Mouse (Mus musculus) telencephalon, adult 2 months (tissue): ENCODE data around the gene Dvl2.
"Not testable (repeated sequence)": the region's sequence is repeated elsewhere in the genome, so short reads cannot be mapped to it uniquely, and the experiment has no call there.

ENCODE experiments used
- DNase-seq: peaks from one replicate; pipeline ENCODE4 v3.0.0-alpha.2; 2011; ENCODE audit warnings: low read depth, low spot score

Gene Dvl2

GRCm38 (mm10) chr11:70010033-70010432 lies 9.6 kb downstream of the Dvl2 start:
- DNase-seq, result no peak

DNA sequence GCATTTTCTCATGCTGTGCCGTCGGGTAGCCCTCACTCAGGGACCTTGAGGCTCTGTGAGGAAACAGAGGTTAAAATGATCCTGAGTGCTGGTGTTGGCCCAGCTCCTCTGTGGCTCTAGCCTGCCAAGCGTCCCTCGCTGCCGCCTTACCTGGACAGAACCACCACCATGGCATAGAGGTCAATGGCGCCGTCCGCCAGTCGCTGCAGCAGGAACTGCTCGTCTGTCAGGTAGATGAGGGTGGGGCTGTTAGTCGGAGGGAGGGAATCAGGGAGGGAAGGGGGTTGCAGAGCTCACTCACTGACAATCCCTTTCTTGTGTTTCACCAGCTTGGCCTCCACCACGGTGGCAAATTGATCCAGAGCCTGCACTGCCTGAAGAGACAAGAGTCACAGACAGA lies 10.2 kb downstream of the Dvl2 start:
- no peak for DNase-seq

DNA sequence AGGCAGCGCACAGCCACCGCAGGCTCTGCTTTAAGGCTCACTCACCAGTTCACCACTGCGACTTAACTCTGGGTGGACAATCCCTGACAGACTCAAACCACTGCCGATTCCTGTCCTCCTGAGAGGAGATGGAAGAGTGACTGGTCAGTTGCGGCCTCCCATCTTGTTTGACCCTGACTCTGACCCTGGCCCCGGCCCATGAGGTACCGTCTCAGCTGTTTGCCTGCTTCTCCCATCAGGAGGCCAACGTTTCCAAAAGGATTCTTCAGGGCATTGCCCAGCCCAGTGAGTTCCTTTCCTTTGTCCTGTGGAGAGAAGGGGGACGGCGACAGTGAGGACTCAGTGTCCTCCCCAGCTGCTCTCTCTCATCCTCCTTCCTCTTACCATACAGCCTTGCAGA lies 10.6 kb downstream of the Dvl2 start:
- DNase-seq, result no peak

GRCm38 (mm10) chr11:70012931-70013330 lies 12.5 kb downstream of the Dvl2 start:
- DNase-seq, result no peak

- no peak for DNase-seq
These were observed 13.0 kb downstream of the Dvl2 start for GRCm38 (mm10) chr11:70013408-70013807.

- no peak for DNase-seq
These were observed 13.7 kb downstream of the Dvl2 start for GRCm38 (mm10) chr11:70014051-70014450.

- DNase-seq, result peak; percentile 79
These were observed 14.6 kb downstream of the Dvl2 start, which contains the start of gene Acadvl for GRCm38 (mm10) chr11:70014880-70015558. TSS of gene Acadvl (minus strand) at chr11:70015411.

DNA sequence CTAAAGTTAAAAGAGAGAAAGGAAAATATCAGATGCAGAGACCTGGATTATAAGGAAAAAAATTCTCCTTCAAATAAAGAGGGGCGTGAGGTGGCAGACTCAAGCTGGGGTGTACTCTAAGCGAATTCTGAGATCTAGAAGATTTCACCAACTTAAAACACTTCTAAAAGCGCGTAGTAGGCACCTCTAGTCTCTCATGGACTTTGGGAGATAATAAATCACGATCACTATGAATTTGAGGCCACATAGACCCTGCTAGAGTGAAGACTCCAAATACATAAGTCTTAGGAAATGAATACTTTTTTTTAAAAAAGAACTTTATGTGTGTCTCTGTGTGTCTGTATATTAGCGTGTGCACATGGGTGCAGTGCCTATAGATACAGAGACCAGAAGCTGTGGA lies 15.3 kb downstream of the Dvl2 start:
- DNase-seq, result no peak

DNA sequence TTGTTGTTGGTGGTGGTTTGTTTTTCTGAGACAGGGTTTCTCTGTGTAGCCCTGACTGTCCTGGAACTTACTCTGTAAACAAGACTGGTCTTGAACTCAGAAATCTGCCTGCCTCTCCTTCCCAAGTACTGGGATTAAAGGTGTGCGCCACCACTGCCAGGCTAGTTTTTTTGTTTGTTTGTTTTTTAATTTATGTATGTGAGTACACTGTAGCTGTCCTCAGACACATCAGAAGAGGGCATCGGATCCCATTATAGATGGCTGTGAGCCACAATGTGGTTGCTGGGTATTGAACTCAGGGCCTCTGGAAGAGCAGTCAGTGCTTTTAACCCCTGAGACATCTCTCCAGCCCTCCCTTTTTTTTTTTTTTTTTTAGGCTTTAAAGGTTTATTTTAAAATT lies 15.8 kb downstream of the Dvl2 start:
- not testable (repeated sequence) for DNase-seq

GRCm38 (mm10) chr11:70016669-70017068 lies 16.3 kb downstream of the Dvl2 start, which contains the start of gene Dlg4:
TSS of gene Dlg4 (plus strand) at chr11:70016942.
- no peak for DNase-seq

- DNase-seq, result no peak
These were observed 16.9 kb downstream of the Dvl2 start for GRCm38 (mm10) chr11:70017199-70017767.

DNA sequence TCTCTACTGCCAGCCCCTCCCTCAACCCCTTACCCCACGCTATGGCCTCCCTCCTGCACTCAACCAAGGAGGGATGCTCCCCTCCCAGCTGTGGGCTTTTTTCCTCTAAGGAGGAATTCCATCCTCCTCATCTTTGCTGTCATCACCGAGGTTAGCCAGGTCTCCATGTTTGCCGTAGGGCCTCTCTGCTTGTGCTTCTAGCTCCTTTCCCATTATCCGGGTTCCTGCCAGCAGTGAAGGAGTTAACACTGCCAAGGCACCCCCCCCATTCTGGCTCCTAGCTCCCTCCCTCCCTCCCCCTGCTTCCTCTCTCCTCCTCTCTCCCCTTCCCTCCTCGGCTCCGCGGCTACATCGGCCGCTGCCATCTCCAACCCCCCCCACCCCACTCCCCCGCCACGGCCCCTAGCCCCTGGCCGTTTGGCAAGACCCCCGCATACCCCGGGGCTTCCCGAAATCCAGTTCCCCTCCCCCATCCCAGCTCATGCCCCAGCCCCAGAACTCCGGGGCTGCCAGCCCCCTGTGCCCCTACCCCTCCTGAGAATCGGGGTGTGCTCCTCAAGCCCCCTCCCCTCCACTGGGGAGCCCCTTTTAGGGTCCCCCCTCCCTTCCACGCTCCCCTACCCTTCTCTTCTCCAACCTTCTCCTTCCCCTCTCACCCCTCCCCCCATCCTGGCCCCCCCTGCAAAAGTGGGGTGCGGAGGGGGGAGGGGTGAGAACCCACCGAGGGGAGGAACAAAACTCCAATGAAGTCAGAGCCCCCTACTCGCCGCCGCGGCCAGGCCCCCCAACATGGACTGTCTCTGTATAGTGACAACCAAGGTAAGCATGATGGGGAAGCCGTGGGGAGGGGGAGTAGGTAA lies 18.0 kb downstream of the Dvl2 start:
- peak; percentile 77 for DNase-seq

- no peak for DNase-seq
These were observed 19.2 kb downstream of the Dvl2 start for GRCm38 (mm10) chr11:70019495-70020021.

GRCm38 (mm10) chr11:70020022-70020631 lies 19.7 kb downstream of the Dvl2 start:
- no peak for DNase-seq

GRCm38 (mm10) chr11:70020731-70021263 lies 20.4 kb downstream of the Dvl2 start:
- DNase-seq, result peak; percentile 86

DNA sequence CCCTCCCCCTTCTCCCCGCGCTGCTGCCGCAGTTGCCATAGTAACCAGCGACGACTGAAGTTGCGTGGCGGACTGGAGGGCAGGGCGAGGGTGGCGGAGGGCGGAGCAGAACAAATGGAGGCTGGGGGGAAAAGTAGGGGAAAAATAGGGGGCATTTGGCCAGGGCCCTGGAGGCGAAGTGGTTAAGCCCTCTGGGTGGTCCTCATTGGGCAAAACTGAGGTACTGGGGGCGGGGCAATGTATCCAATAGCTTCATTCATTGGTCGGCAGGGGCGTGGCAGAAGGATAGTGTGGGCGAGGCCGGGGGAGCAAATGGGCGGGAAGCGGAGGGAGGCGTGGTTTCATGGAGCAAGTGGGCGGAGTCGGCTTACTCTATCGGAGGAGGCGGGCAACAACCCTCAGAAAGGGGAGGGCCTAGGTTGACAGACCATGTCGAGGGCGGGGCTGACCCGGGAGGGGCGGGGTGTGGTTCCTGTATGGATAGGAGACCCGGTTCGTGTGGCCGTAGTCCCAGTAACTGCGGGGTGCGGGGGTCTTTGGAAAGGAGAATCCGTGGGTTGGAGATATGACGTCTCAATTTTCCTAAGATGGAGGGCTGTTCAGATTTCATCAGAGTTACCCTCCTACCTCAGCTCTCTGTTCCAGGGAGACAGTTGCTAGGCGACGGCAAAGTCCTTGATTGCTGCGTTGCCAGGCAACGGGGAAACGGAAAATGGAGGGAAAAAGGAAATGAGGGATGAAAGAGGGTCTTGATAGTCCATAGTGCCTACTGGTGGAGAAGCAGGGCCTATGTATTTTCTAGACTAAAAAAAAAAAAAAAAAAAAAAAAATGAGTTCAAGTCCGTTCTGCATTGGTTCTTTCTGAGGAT lies 21.1 kb downstream of the Dvl2 start:
- DNase-seq, result peak; percentile 97

- DNase-seq, result no peak
These were observed 23.2 kb downstream of the Dvl2 start for GRCm38 (mm10) chr11:70023481-70024150.

DNA sequence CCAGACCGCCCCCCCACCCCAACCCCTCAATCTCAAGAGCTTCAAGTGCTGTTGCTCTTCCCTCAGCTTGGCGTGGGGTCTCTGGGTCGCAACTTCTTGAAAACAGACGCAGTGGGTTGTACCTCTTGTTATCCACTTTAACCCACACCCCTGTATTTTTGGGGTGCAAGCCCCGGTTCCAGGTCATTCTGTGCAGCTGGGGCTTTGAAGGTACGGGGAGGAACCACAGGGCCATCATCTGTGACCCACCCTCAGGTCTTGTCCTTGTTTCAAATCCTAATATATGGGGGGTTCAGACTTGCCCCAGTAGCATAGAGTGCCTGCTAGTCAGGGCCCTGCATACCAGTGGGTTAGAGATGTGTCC lies 23.7 kb downstream of the Dvl2 start:
- no peak for DNase-seq

DNA sequence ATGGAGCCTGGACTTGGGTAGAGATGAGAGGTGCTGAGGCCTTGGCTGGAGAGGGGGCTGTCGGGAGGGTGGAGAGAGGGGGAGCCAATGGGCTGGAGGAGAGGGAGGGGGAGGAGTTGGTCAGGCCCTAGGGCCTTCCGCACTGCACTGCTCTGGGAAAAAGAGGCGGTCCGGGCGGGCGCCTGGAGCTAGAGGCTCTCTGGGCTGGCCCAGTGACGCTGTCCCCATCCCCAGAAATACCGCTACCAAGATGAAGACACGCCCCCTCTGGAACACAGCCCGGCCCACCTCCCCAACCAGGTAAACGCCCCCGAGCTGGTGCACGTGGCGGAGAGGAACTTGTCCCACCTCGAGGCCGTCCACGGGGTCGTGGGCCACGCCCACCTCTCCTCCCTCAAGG lies 26.3 kb downstream of the Dvl2 start:
- no peak for DNase-seq

DNA sequence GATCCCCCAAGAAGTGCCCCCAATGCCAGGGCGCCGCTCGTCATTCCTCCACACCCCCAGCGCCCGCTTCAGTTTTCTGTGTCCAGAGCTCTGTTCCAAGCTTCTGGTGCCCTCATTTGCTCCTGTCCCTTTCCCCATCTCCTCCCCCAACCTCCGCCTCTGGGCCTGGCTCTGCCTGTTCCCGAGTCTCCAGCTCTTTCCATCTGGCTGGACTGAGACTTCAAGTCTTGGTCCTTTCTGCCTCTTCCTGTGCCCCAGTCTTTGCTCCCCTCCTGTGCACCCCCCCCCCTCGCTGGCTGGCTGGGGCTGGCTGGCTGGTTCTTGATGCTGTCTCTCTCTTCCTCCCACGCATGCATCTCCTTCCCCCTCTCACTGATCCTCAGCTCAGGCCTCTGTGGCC lies 27.0 kb downstream of the Dvl2 start:
- DNase-seq, result no peak
